Mouse (Mus musculus): ENCODE measurements around the gene Casc4. TPM values are rescaled to one million over a fixed set of nuclear protein-coding genes. Genes with fewer than 3 reads are reported as not detected.

Casc4 gene
- 22.9 and 26.2 TPM in 2 replicates for polyA plus RNA-seq (2015; fragmentation: Nextera tagmentation; extraction: Ambion mirVana)

GRCm38 (mm10) chr2:121866632-121867050 lies at the start of gene Casc4:
TSS of gene Casc4 (plus strand) at chr2:121866970.
- Histone ChIP-seq H3K27me3 (no peaks in the 10 kb centered on the region), H3K4me2 (replicated peaks) (peak within 1 kb of the TSS; percentile 83), H3K4me3 (peak within 1 kb of the TSS; percentile 92), H3K36me3 (peaks cover 13% of the 10 kb centered on the region), H3K9me3 (no peaks in the 10 kb centered on the region), H3K4me1 (peaks cover 7% of the 10 kb centered on the region), H3K9ac (peak within 1 kb of the TSS; percentile 87), H3K27ac (peak within 1 kb of the TSS; percentile 74)
- peak; percentile 94 for ATAC-seq (ENCODE audit: low FRiP score, low read depth)
- WGBS = under 1% methylated on average over 37 of the region's 43 CpGs

DNA sequence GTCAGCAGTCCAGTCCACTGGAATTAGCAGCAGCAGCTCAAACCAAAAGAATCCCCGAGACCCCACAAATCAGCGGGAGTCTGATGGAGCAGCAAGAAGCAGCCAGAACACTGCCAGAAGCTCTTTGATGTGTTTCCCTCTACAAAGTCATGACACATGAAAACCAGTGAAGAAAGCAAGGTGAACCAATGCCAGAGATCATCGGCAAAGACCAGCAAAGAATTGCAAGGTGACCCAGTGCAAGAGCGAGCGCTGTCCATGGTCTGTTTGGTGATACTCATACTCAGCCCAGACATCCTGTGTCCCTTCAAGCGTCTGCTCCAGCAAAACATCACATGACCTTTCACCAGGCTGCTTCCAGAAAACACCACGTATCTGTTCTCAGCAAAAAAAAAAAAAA lies 45.0 kb upstream of the Casc4 start:
- ATAC-seq (ENCODE audit: low FRiP score, low read depth) = no peak
- H3K4me2 ChIP-seq (replicated peaks) = no peak overlapping the region
- WGBS = 92% methylated on average over 7 of the region's 7 CpGs

DNA sequence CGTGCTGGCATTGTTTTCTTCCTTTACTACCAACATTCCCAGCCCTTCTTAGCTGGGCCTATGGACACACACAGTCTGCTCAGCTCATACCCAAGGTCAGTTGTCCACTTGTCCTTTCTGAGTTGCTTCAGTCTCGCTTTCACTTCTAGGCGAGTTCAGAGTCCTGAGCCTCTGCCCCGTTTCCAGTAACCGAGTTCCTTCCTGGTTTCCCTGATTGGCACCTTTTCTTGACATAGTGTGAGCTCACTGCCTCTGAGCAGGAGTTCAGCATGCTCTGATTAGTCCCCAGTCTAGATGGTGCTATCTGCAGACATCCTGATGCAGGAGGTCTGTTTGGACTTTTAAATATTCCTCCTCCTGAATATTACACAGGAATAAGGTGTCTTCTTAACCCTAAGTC lies 42.1 kb upstream of the Casc4 start:
- no peak for ATAC-seq (ENCODE audit: low FRiP score, low read depth)
- no peak overlapping the region for H3K27ac ChIP-seq
- H3K4me1 ChIP-seq = no peaks in the 10 kb centered on the region
- WGBS = 65% methylated on average over 5 of the region's 5 CpGs
- H3K4me3 ChIP-seq = no peak overlapping the region
- H3K27me3 ChIP-seq = no peaks in the 10 kb centered on the region
- no peak overlapping the region for H3K4me2 ChIP-seq (replicated peaks)
- no peaks in the 10 kb centered on the region for H3K36me3 ChIP-seq
- H3K9me3 ChIP-seq = peaks cover 4% of the 10 kb centered on the region; the same call in 1 of the 2 replicates
- H3K9ac ChIP-seq = no peak overlapping the region

More for the DNA sequence above, 45.0 kb upstream of the Casc4 start:
- H3K27me3 ChIP-seq = no peaks in the 10 kb centered on the region
- H3K4me3 ChIP-seq = no peak overlapping the region
- no peaks in the 10 kb centered on the region for H3K4me1 ChIP-seq
- no peak overlapping the region for H3K9ac ChIP-seq
- H3K36me3 ChIP-seq = no peaks in the 10 kb centered on the region
- peaks cover 4% of the 10 kb centered on the region; the same call in 1 of the 2 replicates for H3K9me3 ChIP-seq
- H3K27ac ChIP-seq = no peak overlapping the region

DNA sequence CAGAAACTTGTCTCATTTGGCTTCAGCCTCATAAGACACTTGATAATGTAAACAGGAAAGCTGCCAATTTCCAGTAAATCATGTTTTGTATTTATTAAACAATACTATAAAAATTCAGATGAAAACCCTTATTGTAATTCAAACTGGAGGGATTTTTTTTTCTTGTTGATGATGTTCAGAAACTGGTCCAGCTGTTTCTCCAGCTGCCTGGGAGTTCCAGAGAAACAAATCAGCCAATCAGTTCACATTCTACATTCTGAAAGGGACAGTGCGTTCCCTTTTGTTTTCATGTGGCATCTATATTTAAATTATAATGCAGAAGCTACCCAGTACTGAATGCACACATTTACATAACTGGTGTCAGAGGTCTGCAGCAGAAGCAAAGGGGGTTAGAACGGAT lies 40.6 kb upstream of the Casc4 start:
- H3K4me3 ChIP-seq = no peak overlapping the region
- peaks cover 4% of the 10 kb centered on the region; the same call in 1 of the 2 replicates for H3K9me3 ChIP-seq
- no peaks in the 10 kb centered on the region for H3K4me1 ChIP-seq
- no peaks in the 10 kb centered on the region for H3K27me3 ChIP-seq
- no peaks in the 10 kb centered on the region for H3K36me3 ChIP-seq
- H3K27ac ChIP-seq = no peak overlapping the region
- H3K9ac ChIP-seq = no peak overlapping the region
- 64% methylated on average over 2 of the region's 2 CpGs for WGBS
- no peak overlapping the region for H3K4me2 ChIP-seq (replicated peaks)
- no peak for ATAC-seq (ENCODE audit: low FRiP score, low read depth)

DNA sequence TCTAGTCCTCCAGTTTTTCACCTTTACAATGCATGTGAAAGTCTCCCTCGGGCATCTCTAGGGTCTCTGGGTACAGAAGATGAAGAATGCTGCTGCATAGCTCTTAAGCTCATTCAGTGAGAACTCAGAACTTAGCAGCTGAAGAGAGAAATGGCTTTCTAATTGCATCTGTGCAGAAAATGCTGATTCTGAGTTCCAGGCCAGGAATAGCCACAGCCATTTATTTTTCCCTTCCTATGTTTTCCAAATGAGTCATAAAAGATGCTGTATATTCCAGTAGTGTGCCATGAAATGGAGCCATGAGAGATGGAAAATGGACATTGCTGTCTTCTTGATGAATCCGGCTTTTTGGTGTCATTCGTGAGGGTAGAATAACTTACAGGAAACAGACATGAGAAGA lies 38.4 kb upstream of the Casc4 start:
- Histone ChIP-seq H3K36me3 (no peaks in the 10 kb centered on the region), H3K4me2 (replicated peaks) (no peak overlapping the region), H3K9me3 (no peaks in the 10 kb centered on the region), H3K27me3 (no peaks in the 10 kb centered on the region), H3K4me3 (no peak overlapping the region), H3K9ac (no peak overlapping the region), H3K4me1 (no peaks in the 10 kb centered on the region), H3K27ac (no peak overlapping the region)
- WGBS = 84% methylated on average over 3 of the region's 3 CpGs
- ATAC-seq (ENCODE audit: low FRiP score, low read depth) = no peak

GRCm38 (mm10) chr2:121832484-121832894 lies 34.3 kb upstream of the Casc4 start:
- 7% methylated on average over 5 of the region's 5 CpGs for WGBS

DNA sequence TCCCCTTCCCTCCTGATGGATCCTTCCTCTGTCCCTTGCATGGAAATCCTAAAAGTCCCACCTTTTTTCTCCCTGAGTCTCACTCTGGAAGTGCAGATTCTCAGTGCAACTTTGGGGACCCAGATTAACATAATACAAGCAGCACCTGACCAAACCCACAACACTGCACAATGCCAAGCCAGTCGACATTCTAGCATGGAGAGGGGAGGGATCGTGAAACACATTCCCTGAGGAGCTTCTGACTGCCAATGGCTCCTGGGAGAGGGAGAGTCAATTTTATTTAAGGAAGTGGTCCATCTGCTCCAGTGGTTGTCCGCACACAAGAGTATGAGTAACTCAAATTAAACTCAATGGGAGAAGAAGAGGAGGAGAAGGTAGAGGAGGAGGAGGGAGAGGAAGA lies 31.8 kb upstream of the Casc4 start:
- WGBS = 47% methylated on average over 3 of the region's 3 CpGs
- ATAC-seq (ENCODE audit: low FRiP score, low read depth) = no peak
- H3K9me3 ChIP-seq = peaks cover 7% of the 10 kb centered on the region

More at GRCm38 (mm10) chr2:121832484-121832894, 34.3 kb upstream of the Casc4 start:
- Histone ChIP-seq H3K27me3 (no peaks in the 10 kb centered on the region), H3K4me2 (replicated peaks) (no peak overlapping the region), H3K27ac (no peak overlapping the region), H3K9me3 (no peaks in the 10 kb centered on the region), H3K4me3 (no peak overlapping the region), H3K9ac (no peak overlapping the region), H3K36me3 (no peaks in the 10 kb centered on the region), H3K4me1 (no peaks in the 10 kb centered on the region)
- no peak for ATAC-seq (ENCODE audit: low FRiP score, low read depth)

DNA sequence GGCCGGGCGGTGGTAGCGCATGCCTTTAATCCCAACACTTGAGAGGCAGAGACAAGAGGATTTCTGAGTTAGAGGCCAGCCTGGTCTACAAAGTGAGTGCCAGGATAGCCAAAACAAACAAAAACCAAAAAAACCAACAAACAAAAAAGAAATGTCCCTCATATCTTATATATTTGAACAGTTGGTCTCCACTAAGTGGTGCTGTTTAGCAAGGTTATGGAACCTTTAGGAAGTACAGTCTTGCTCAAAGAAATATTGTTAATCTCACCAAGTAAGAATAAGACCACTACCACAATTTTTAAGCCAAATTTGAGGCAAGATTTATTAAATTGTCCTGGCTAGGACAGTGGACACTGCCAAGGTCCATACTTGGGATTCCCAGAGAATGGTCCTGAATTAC lies 25.3 kb upstream of the Casc4 start:
- Histone ChIP-seq H3K9me3 (peaks cover 7% of the 10 kb centered on the region), H3K4me3 (no peak overlapping the region), H3K9ac (no peak overlapping the region), H3K36me3 (no peaks in the 10 kb centered on the region), H3K27me3 (no peaks in the 10 kb centered on the region), H3K27ac (no peak overlapping the region), H3K4me1 (peaks cover 3% of the 10 kb centered on the region; the same call in 1 of the 2 replicates), H3K4me2 (replicated peaks) (no peak overlapping the region)
- no peak for ATAC-seq (ENCODE audit: low FRiP score, low read depth)
- 97% methylated on average over 3 of the region's 3 CpGs for WGBS

More for the DNA sequence above, 31.8 kb upstream of the Casc4 start:
- no peak overlapping the region for H3K27ac ChIP-seq
- H3K4me1 ChIP-seq = no peaks in the 10 kb centered on the region
- H3K27me3 ChIP-seq = no peaks in the 10 kb centered on the region
- H3K4me3 ChIP-seq = no peak overlapping the region
- no peak overlapping the region for H3K4me2 ChIP-seq (replicated peaks)
- H3K36me3 ChIP-seq = no peaks in the 10 kb centered on the region
- no peak overlapping the region for H3K9ac ChIP-seq

GRCm38 (mm10) chr2:121842249-121842648 lies 24.5 kb upstream of the Casc4 start:
- H3K27ac ChIP-seq = no peak overlapping the region
- 85% methylated on average over 3 of the region's 3 CpGs for WGBS
- no peak overlapping the region for H3K4me2 ChIP-seq (replicated peaks)
- H3K36me3 ChIP-seq = no peaks in the 10 kb centered on the region
- no peak overlapping the region for H3K9ac ChIP-seq
- peaks cover 3% of the 10 kb centered on the region; the same call in 1 of the 2 replicates for H3K4me1 ChIP-seq
- H3K4me3 ChIP-seq = no peak overlapping the region
- no peak for ATAC-seq (ENCODE audit: low FRiP score, low read depth)
- H3K27me3 ChIP-seq = no peaks in the 10 kb centered on the region
- H3K9me3 ChIP-seq = peaks cover 7% of the 10 kb centered on the region

DNA sequence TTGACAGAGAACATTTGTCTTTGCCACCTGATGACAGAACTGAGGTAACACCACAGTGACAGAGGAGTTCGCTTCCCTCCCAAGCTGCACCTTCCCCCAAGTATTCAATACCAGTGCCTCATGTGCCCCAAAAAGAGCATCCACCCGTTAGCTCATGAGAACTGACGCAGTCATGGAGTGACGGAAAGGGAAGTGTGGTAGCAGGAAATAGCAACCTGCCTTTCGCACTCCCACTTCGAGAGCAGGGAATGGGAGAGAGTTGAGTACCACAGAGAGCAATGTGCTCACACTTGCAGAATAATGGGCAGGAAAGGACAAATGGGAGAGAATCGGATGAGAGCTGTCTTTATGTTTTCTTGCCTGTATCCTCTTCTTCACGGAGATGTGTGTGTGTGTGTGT lies 20.7 kb upstream of the Casc4 start:
- Histone ChIP-seq H3K9me3 (no peaks in the 10 kb centered on the region), H3K4me1 (peaks cover 3% of the 10 kb centered on the region; the same call in 1 of the 2 replicates), H3K27me3 (no peaks in the 10 kb centered on the region), H3K4me3 (no peak overlapping the region), H3K27ac (no peak overlapping the region), H3K36me3 (no peaks in the 10 kb centered on the region), H3K4me2 (replicated peaks) (no peak overlapping the region), H3K9ac (no peak overlapping the region)
- ATAC-seq (ENCODE audit: low FRiP score, low read depth) = no peak
- 49% methylated on average over 8 of the region's 8 CpGs for WGBS

GRCm38 (mm10) chr2:121852045-121852444 lies 14.7 kb upstream of the Casc4 start:
- no peak overlapping the region for H3K27ac ChIP-seq
- no peaks in the 10 kb centered on the region for H3K27me3 ChIP-seq
- no peak for ATAC-seq (ENCODE audit: low FRiP score, low read depth)
- 0 out of 2 replicates have a peak, but pooled peaks cover 3% of the 10 kb centered on the region for H3K9me3 ChIP-seq
- no peaks in the 10 kb centered on the region for H3K36me3 ChIP-seq
- H3K4me3 ChIP-seq = no peak overlapping the region
- H3K4me1 ChIP-seq = no peaks in the 10 kb centered on the region
- H3K4me2 ChIP-seq (replicated peaks) = no peak overlapping the region
- 60% methylated on average over 2 of the region's 2 CpGs for WGBS
- no peak overlapping the region for H3K9ac ChIP-seq

DNA sequence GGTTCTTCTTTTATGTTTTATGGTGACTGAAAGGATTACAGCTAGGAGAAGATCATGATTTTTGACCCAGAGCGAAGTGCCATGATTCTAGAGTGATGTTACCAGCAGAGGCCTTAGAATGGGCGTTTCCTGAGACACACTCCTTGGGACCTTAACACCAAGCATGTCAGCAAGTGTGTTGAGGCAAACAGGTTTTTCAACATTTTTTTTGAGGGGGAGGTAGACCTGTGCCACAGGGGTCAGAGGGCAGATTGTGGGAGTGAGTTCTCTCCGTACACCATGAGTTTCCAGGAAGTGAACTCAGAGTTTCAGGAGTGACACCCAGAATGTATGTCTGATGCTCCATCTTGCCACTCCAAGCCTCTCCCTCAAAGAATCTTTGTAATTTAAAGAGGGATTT lies 12.8 kb upstream of the Casc4 start:
- H3K4me2 ChIP-seq (replicated peaks) = no peak overlapping the region
- H3K9ac ChIP-seq = no peak overlapping the region
- no peaks in the 10 kb centered on the region for H3K36me3 ChIP-seq
- H3K27ac ChIP-seq = no peak overlapping the region
- 72% methylated on average over 3 of the region's 3 CpGs for WGBS
- no peaks in the 10 kb centered on the region for H3K27me3 ChIP-seq
- no peak overlapping the region for H3K4me3 ChIP-seq
- 0 out of 2 replicates have a peak, but pooled peaks cover 3% of the 10 kb centered on the region for H3K9me3 ChIP-seq
- no peaks in the 10 kb centered on the region for H3K4me1 ChIP-seq
- no peak for ATAC-seq (ENCODE audit: low FRiP score, low read depth)

DNA sequence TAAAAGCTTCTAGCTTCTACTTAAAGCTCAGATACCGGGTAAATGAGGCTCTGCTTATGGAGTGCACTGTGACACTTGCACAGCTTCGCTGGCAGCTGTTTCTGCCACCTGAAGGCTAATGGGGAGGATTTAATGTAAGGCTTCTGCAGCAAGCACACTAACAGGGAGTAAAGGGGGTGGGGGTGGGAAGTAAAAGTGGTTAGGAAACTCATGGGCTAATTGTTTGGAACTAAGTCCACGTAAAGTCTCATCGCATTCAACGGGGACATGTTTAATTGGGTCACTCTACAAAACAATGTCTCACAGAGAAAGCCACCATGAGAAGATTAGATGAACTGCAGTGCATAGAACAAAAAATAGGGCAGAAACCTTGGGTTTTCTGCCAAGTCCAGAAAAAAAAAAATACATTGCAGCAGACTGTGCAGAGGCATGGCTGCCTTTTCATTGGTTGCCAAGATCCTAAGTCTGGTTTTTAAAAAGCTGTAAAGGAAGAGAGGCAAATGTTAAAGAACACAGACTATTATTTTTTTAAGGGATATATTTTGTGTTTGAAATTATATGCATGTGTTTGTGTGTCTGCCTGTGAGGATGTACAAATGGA lies 7.3 kb upstream of the Casc4 start:
- H3K4me3 ChIP-seq = no peak overlapping the region
- 0 out of 2 replicates have a peak, but pooled peaks cover 3% of the 10 kb centered on the region for H3K9me3 ChIP-seq
- no peaks in the 10 kb centered on the region for H3K27me3 ChIP-seq
- no peak overlapping the region for H3K27ac ChIP-seq
- no peaks in the 10 kb centered on the region for H3K36me3 ChIP-seq
- H3K9ac ChIP-seq = no peak overlapping the region
- no peak for ATAC-seq (ENCODE audit: low FRiP score, low read depth)
- 43% methylated on average over 5 of the region's 5 CpGs for WGBS
- no peaks in the 10 kb centered on the region for H3K4me1 ChIP-seq
- no peak overlapping the region for H3K4me2 ChIP-seq (replicated peaks)

Data from limb, embryonic 13.5 days (tissue).